Comparison of ENCODE assay signal across 21 mouse cellular contexts in the genomic region with DNA sequence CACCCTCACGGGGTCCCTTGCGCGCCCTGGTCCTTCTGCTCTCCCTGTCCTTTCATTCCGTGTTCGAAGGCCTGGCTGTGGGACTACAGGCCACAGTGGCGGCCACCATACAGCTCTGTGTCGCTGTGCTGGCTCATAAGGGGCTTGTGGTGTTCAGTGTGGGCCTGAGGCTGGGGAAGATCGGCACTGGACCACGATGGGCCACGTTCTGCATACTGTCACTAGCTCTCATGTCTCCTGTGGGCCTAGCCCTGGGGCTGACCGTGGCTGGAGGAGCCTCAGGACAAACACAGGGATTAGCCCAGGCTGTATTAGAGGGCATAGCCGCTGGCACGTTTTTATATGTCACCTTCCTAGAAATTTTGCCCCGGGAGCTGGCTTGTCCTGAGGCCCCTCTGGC. TPM values are rescaled to one million over a fixed set of nuclear protein-coding genes. Genes with fewer than 3 reads are reported as not detected.
"Had no signal": no experiment of that assay in that cellular context is flagged by ENCODE, and none has a peak within 500 bp of the region (broad histone marks: within the 10 kb centered on the region; RNA-seq: fewer than 3 reads in every experiment).

No protein-coding gene starts in this region.

- H3K27ac ChIP-seq: layer of hippocampus, adult 2 months; limb, embryonic 15.5 days; liver, embryonic 13.5 days; lung, embryonic 15.5 days; macrophage had no signal

- ATAC-seq: liver, postnatal 0 days had no signal

- H3K9ac ChIP-seq: limb, embryonic 15.5 days; liver, embryonic 13.5 days; liver, postnatal 0 days; lung, embryonic 15.5 days had no signal

- H3K27me3 ChIP-seq: limb, embryonic 15.5 days; liver, embryonic 13.5 days; lung, embryonic 15.5 days; megakaryocyte, embryonic 14.5 days had no signal

- H3K9me3 ChIP-seq: limb, embryonic 15.5 days; liver, embryonic 13.5 days; lung, embryonic 15.5 days; megakaryocyte, embryonic 14.5 days had no signal

- DNase-seq: kidney, adult 18-20 months; kidney, postnatal 10 days; kidney, postnatal 4 days; left cerebral cortex, postnatal 4 days; liver, embryonic 13.5 days; liver, postnatal 0 days; lung, postnatal 14 days; midbrain, embryonic 14.5 days; right cerebral cortex, postnatal 25 days; thymus, adult 18-20 months; thymus, postnatal 14 days had no signal

- H3K4me3 ChIP-seq: layer of hippocampus, adult 2 months; limb, embryonic 15.5 days; liver, embryonic 13.5 days; lung, embryonic 15.5 days; megakaryocyte, embryonic 14.5 days had no signal

- H3K4me2 ChIP-seq: limb, embryonic 15.5 days; liver, embryonic 13.5 days; lung, embryonic 15.5 days had no signal

RNA-seq across cellular contexts. Expression of gene Ndrg2, which starts 18.9 kb away (rescaled TPM):
- polyA plus RNA-seq: macrophage had no signal

RNA-seq across cellular contexts. Expression of gene Tppp2, which starts 23.2 kb away (rescaled TPM):
- total RNA-seq: layer of hippocampus, adult 2 months; layer of hippocampus, postnatal 10 days; left cerebral cortex, postnatal 10 days; left cerebral cortex, postnatal 4 days had no signal
- polyA plus RNA-seq: kidney, embryonic 14.5 days; limb, embryonic 15.5 days; liver, embryonic 13.5 days; liver, postnatal 0 days; lung, embryonic 15.5 days; macrophage; midbrain, embryonic 14.5 days; neural tube, embryonic 14.5 days; small intestine, adult 2 months had no signal

RNA-seq across cellular contexts. Expression of gene Rnase13, which starts 27.5 kb away (rescaled TPM):
- total RNA-seq: layer of hippocampus, adult 2 months; layer of hippocampus, postnatal 10 days; left cerebral cortex, postnatal 10 days; left cerebral cortex, postnatal 4 days had no signal
- polyA plus RNA-seq: kidney, embryonic 14.5 days; limb, embryonic 15.5 days; liver, embryonic 13.5 days; liver, postnatal 0 days; lung, embryonic 15.5 days; macrophage; midbrain, embryonic 14.5 days; neural tube, embryonic 14.5 days; small intestine, adult 2 months had no signal
